In genomic region chr2:180173163-180173562, GRCm38 (mm10) we compare ENCODE assay signal across 8 mouse cellular contexts. TPM values are rescaled to one million over a fixed set of nuclear protein-coding genes. Genes with fewer than 3 reads are reported as not detected.
A peak's percentile ranks its signal among the peaks of the same experiment; 100 is the strongest.
DNase-seq lines count a peak whose midpoint lies in the region; ATAC-seq lines count a peak whose summit lies in the region.

No protein-coding gene starts in this region.

- peaks cover 14% of the 10 kb centered on the region; the same call in 1 of the 2 replicates for H3K4me1 ChIP-seq in embryonic facial prominence, embryonic 14.5 days (ENCODE audit: control insufficient read depth, insufficient read depth, low read length)
- H3K4me1 ChIP-seq in limb, embryonic 15.5 days: peaks cover 27% of the 10 kb centered on the region
- H3K4me1 ChIP-seq in stomach, embryonic 15.5 days: peaks cover 22% of the 10 kb centered on the region

- ATAC-seq in embryonic facial prominence, embryonic 14.5 days (ENCODE audit: low read depth): no peak
- ATAC-seq in limb, embryonic 15.5 days (ENCODE audit: insufficient number of reproducible peaks, low FRiP score, low TSS enrichment, low read depth): no peak
- no peak for ATAC-seq in stomach, embryonic 15.5 days (ENCODE audit: insufficient read depth, low FRiP score, low read depth)

- peak; percentile 22 for DNase-seq in embryo, embryonic 10 days (ENCODE audit: low spot score)
- DNase-seq in embryo, embryonic 10.5 days (ENCODE audit: low spot score): no peak
- peak; percentile 75 for DNase-seq in 3T3-L1 (ENCODE audit: low read depth, low spot score)
- no peak for DNase-seq in embryonic facial prominence, embryonic 14.5 days (ENCODE audit: low spot score)
- no peak for DNase-seq in layer of hippocampus, postnatal 25 days (ENCODE audit: extremely low spot score in 1 of 2, low spot score in 1 of 2)
- DNase-seq in left cerebral cortex, adult 9 months (ENCODE audit: low spot score in 2 of 2): no peak

- H3K4me3 ChIP-seq in embryonic facial prominence, embryonic 14.5 days (ENCODE audit: low read depth, low read length): peak overlapping the region; percentile 97
- 0 out of 2 replicates have a peak overlapping the region, but pooled peaks have one; percentile 1 for H3K4me3 ChIP-seq in limb, embryonic 15.5 days
- H3K4me3 ChIP-seq in stomach, embryonic 15.5 days (replicated peaks): peak overlapping the region; percentile 100

- WGBS in embryonic facial prominence, embryonic 14.5 days: 72% methylated on average over 4 of the region's 4 CpGs
- 71% methylated on average over 4 of the region's 4 CpGs for WGBS in limb, embryonic 15.5 days
- WGBS in stomach, embryonic 15.5 days: 73% methylated on average over 4 of the region's 4 CpGs

- H3K27me3 ChIP-seq in embryonic facial prominence, embryonic 14.5 days (replicated peaks; ENCODE audit: control insufficient read depth, insufficient read depth, low read length): no peaks in the 10 kb centered on the region
- H3K27me3 ChIP-seq in limb, embryonic 15.5 days: no peaks in the 10 kb centered on the region
- H3K27me3 ChIP-seq in stomach, embryonic 15.5 days (replicated peaks): no peaks in the 10 kb centered on the region

- H3K9me3 ChIP-seq in embryonic facial prominence, embryonic 14.5 days (ENCODE audit: control insufficient read depth, low read length): no peaks in the 10 kb centered on the region
- no peaks in the 10 kb centered on the region for H3K9me3 ChIP-seq in limb, embryonic 15.5 days
- H3K9me3 ChIP-seq in stomach, embryonic 15.5 days: no peaks in the 10 kb centered on the region

- peak overlapping the region; percentile 96 for H3K4me2 ChIP-seq in embryonic facial prominence, embryonic 14.5 days (ENCODE audit: low read depth, low read length)
- H3K4me2 ChIP-seq in limb, embryonic 15.5 days: peak overlapping the region; percentile 90
- H3K4me2 ChIP-seq in stomach, embryonic 15.5 days: peak overlapping the region; percentile 89

- no peak overlapping the region for H3K27ac ChIP-seq in embryonic facial prominence, embryonic 14.5 days (replicated peaks; ENCODE audit: low read depth, low read length)
- no peak overlapping the region for H3K27ac ChIP-seq in limb, embryonic 15.5 days
- H3K27ac ChIP-seq in stomach, embryonic 15.5 days: no peak overlapping the region

- H3K36me3 ChIP-seq in embryonic facial prominence, embryonic 14.5 days (ENCODE audit: control insufficient read depth, insufficient read depth, low read length): peaks cover 51% of the 10 kb centered on the region
- H3K36me3 ChIP-seq in limb, embryonic 15.5 days: peaks cover 51% of the 10 kb centered on the region
- H3K36me3 ChIP-seq in stomach, embryonic 15.5 days: peaks cover 34% of the 10 kb centered on the region

- peak overlapping the region; percentile 97; the same call in 1 of the 2 replicates for H3K9ac ChIP-seq in embryonic facial prominence, embryonic 14.5 days (ENCODE audit: low read depth, low read length)
- H3K9ac ChIP-seq in limb, embryonic 15.5 days: no peak overlapping the region
- H3K9ac ChIP-seq in stomach, embryonic 15.5 days: no peak overlapping the region

RNA-seq across cellular contexts. Expression of gene Adrm1, which starts 1.9 kb away (rescaled TPM):
- polyA plus RNA-seq in embryonic facial prominence, embryonic 14.5 days (2014; fragmentation: Nextera tagmentation; extraction: Ambion mirVana): 130 and 142 TPM in 2 replicates
- 165 and 185 TPM in 2 replicates for polyA plus RNA-seq in limb, embryonic 15.5 days (2015; fragmentation: Nextera tagmentation; extraction: Ambion mirVana)
- 141 and 172 TPM in 2 replicates for polyA plus RNA-seq in stomach, embryonic 15.5 days (2015; fragmentation: Nextera tagmentation; extraction: Ambion mirVana)
- total RNA-seq in layer of hippocampus, postnatal 25 days (2021): 100 to 1,000 TPM; 104 to 108 TPM

RNA-seq across cellular contexts. Expression of gene Lama5, which starts 52.5 kb away (rescaled TPM):
- polyA plus RNA-seq in embryonic facial prominence, embryonic 14.5 days (2014; fragmentation: Nextera tagmentation; extraction: Ambion mirVana): 25.2 and 28.2 TPM in 2 replicates
- polyA plus RNA-seq in limb, embryonic 15.5 days (2015; fragmentation: Nextera tagmentation; extraction: Ambion mirVana): 24.5 and 25.9 TPM in 2 replicates
- polyA plus RNA-seq in stomach, embryonic 15.5 days (2015; fragmentation: Nextera tagmentation; extraction: Ambion mirVana): 45.6 and 47.5 TPM in 2 replicates
- 10 to 100 TPM in 1 of 2 experiments, 1 to 10 TPM in 1; 5.7 to 10.2 TPM for total RNA-seq in layer of hippocampus, postnatal 25 days (2021)

RNA-seq across cellular contexts. Expression of gene Osbpl2, which starts 54.1 kb away (rescaled TPM):
- 37.4 and 41.5 TPM in 2 replicates for polyA plus RNA-seq in embryonic facial prominence, embryonic 14.5 days (2014; fragmentation: Nextera tagmentation; extraction: Ambion mirVana)
- 42.5 and 45.2 TPM in 2 replicates for polyA plus RNA-seq in limb, embryonic 15.5 days (2015; fragmentation: Nextera tagmentation; extraction: Ambion mirVana)
- 34.2 and 37.3 TPM in 2 replicates for polyA plus RNA-seq in stomach, embryonic 15.5 days (2015; fragmentation: Nextera tagmentation; extraction: Ambion mirVana)
- total RNA-seq in layer of hippocampus, postnatal 25 days (2021): 10 to 100 TPM; 46.6 to 47.0 TPM

Comparison
In these comparisons a context has a peak if more than half of its experiments do, and no peak if none do; other contexts are left out.
1. DNase-seq: peak in embryo, embryonic 10 days (single experiment) and 3T3-L1 (single experiment); none in embryo, embryonic 10.5 days (single experiment), embryonic facial prominence, embryonic 14.5 days (single experiment), layer of hippocampus, postnatal 25 days (0 of 2) and left cerebral cortex, adult 9 months (0 of 2).
2. H3K4me3 ChIP-seq: peak in every context shown above with its lines; median percentile 100 in stomach, embryonic 15.5 days; 97 in embryonic facial prominence, embryonic 14.5 days; 1 in limb, embryonic 15.5 days.
3. Peak in every context shown above with its lines, with median percentiles within 50 percentile points of each other: H3K4me2 ChIP-seq.